Mouse (Mus musculus): Measurements from ENCODE around the gene Psd.

Gene Psd

GRCm38 (mm10) chr19:46326756-46327305, at the start of gene Psd:
Psd (minus strand) TSS chr19:46327156.
- peak; percentile 75 for DNase-seq

DNA sequence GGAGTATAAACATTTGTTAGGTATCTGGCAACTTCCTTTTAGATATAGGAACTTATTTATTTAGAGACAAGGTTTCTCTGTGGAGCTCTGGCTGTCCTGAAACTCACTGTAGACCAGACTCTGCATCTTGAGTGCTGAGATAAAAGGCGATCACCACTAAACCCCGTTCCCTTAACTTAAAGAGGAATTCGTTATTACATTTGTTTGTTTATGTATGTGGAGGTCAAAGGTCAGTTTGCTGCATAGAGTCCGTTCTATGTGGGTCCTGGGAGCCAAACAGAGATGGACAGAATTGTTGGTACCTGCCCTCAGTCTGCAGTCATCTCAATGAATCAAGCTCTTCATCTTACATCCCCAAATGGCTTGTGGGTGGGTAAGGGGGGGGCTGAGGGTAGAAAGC, 48.9 kb upstream of the Psd start:
- no peak for DNase-seq

GRCm38 (mm10) chr19:46375489-46375888, 48.5 kb upstream of the Psd start:
- no peak for DNase-seq

GRCm38 (mm10) chr19:46374477-46375088, 47.6 kb upstream of the Psd start:
- DNase-seq, result no peak

GRCm38 (mm10) chr19:46369204-46369603, 42.2 kb upstream of the Psd start:
- peak; percentile 88 for DNase-seq

DNA sequence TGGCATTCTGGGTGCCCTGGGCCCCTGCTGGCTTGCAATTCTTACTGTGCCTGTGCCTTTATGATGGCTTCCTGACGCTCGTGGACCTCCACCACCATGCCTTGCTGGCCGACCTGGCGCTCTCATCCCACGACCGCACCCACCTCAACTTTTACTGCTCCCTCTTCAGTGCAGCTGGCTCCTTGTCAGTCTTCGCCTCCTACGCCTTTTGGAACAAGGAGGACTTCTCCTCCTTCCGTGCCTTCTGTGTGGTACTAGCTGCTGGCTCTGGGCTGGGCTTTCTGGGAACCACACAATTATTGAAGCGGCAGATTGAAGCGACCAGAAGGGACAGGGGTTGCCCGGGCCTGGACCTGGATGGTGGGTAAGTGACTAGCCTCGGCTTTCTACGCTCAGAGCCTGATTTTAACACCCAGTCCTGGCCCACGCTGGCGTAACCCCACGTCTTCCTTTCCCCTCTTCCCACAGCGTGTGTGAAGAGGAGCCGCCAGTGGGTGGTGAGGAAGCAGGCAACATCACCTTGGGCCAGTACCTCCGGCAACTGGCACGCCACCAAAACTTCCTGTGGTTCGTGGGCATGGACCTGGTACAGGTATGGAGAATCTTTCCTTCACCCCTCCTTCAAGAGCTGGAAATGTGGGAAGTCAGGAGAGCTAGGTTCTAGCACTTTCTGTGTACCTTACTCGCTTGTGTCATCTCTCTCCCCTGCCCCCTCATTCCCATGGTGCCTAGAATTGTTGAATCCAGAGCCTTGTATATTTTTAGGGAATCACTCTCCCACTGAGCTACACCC, 41.0 kb upstream of the Psd start:
- no peak for DNase-seq

- no peak for DNase-seq
These were observed 36.5 kb upstream of the Psd start for GRCm38 (mm10) chr19:46363294-46364009.

DNA sequence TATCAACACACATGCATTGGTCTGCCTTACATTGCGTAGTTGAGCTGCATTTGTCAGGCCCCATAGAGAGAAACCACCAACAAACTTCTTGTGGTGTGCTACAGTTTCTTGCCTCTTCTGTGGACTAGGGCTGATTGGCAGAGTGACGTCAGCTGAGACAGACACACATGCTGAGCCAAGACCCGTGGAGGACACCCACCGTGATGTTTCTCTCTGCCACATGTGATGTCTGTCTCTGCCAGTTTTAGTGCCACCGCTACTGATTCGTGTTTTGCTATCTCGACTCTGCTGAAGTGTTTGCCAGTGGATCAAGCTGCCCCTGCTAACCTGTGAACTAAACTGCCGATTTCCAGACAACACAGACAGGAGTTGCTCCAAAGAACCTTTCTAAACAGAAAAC, 35.1 kb upstream of the Psd start:
- DNase-seq, result no peak

GRCm38 (mm10) chr19:46358381-46358780, 31.4 kb upstream of the Psd start:
- no peak for DNase-seq

DNA sequence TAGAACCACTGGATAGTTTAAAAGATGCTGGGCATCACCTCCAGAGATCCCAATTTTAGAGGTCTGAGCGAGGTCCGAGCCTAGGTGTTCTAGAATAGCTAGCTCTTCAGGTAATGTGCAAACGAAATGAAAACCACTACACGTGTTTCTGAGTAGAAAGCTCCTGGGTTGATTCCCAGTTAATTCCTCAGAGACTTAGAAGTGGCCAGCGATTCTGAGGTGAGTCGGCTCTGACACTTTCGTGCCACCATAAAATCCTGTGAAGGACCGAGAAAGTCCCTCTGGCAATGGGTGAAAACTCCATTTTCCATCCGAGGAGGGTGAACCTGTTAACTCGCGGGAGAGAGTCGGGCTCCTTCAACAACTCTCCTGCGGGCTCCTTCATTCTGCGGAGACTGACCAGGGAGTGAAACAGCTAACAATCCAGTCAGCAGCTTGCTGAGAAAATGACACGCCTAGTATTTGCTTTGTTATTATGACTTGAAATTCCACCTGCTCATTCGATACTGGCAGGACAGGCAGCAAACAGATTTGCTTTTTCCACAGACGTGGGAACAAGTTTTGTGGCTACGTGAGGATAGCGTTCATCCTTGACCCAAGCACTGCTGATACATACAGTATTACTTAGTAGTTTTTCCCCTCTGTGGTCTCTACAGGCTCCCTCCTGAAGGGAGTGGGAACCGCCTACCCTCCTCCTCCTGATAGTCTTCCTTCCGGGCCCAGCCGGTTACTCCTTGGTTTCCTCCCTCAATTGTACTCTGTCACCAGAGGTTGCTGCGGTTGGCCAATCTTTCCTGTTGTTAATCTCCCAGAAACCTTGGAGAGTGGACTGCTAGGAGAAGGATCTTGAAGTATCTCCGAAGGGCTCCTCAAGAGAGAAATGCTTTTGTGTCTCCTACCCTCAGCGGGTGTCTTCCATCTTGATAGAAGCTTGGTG, 30.7 kb upstream of the Psd start:
- DNase-seq, result peak; percentile 56

DNA sequence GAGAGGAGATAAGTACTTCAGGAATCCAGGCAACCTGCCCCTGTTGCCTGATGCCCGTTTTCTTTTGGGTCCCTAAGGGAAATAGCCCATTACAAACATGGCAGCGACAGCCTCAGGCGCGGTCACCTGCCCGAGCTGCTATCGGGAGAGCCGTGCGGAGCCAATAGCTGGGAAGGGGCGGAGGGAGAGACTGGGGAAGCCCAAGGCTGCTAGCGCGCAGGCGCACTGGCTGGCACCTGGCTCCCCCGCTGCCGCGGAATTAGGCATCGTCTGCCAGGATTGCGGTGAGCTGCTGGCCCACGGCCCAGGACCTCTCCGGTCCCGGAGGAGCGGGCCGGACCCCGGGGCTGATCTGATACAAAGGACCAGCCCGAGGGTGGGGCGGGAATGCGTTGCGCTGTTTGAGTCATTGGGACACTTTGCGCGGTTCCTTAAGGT, 29.8 kb upstream of the Psd start:
- DNase-seq, result peak; percentile 96

GRCm38 (mm10) chr19:46350168-46350932, 23.4 kb upstream of the Psd start, which contains the start of gene 2310034G01Rik:
2310034G01Rik (minus strand) TSS chr19:46350302.
- DNase-seq, result peak; percentile 40

GRCm38 (mm10) chr19:46349550-46349949, 22.6 kb upstream of the Psd start:
- DNase-seq, result no peak

DNA sequence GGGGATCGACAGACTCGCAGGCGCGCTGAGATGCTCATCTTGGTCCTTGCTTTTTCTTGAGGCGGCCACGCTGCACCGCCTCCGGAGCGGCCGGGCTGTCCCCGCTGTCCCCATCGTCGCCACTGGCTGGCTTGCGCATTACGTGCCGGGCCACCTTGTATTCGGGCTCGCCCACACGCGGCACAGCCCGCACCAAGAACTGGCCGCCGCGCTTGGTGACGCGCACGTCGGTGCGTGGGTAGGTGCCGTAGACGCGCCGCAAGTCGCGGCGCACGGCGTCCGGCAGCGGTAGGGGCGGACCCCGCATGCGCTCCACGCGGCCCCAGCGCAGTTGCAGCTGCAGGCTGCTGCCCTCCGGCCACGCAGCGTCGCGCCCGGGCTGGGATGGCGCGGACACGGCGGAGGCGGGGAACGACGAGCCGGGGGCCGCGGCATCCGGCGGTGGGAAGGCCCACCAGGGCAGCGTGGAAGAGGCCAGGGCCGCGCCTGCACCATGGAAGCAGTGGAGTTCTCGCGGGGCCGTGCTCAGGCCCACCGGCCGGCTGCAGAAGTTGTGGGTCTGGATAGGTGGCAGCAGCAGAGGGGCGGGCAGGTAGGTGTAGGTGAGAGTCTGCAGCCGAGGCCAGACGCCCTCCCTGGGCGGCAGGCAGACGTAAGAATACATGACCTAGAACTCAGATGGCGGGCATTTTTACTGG, 22.0 kb upstream of the Psd start:
- peak; percentile 89 for DNase-seq

GRCm38 (mm10) chr19:46347936-46348668, 21.1 kb upstream of the Psd start:
- no peak for DNase-seq

DNA sequence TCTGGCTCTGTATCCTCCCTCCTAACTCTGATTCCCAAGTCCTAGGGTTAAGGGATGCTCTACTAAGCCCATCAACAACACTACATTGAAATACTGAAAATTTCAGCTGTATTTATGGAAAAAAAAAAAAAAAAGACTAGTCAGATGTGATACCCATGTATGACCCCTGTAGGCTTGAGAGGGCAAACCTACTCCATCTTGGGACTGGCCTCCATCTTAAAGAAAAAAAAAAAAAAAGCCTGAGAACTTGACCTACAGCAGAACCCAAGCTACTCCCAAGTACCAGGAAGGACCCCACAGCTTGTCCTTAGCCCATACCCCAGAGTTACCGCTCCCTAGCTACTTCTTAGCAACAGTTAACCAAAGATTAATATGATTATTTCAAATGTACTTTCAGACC, 20.2 kb upstream of the Psd start:
- no peak for DNase-seq

- DNase-seq, result no peak
These were observed 17.9 kb upstream of the Psd start for GRCm38 (mm10) chr19:46344710-46345419.

DNA sequence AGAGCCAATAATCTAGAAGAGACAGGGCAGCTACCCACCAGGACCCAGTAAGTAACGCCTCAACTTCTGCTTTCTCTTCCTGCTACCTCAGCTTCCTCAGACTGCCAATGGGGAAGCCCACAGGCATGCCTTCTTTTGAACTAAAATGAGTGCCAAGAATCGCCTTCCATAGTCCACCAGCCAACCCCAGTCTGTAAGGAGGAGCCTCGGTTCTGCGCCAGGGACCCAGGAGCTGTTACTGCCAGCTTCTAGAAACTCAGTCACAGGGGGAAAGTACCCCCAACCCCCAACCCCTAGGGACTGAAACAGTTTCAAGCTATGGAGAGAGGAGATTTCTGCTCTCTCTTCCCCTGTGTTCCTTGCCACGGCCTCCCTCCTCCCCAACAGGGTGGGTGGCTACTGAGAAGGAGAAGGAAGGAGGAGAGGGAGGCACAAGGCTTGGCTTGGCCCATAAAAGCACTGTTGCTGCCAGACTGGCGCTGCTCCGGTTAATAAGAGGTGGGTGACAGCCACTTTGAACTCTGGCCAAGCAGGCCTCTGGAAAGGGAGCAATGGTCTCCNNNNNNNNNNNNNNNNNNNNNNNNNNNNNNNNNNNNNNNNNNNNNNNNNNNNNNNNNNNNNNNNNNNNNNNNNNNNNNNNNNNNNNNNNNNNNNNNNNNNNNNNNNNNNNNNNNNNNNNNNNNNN, 12.5 kb upstream of the Psd start:
- no peak for DNase-seq

DNA sequence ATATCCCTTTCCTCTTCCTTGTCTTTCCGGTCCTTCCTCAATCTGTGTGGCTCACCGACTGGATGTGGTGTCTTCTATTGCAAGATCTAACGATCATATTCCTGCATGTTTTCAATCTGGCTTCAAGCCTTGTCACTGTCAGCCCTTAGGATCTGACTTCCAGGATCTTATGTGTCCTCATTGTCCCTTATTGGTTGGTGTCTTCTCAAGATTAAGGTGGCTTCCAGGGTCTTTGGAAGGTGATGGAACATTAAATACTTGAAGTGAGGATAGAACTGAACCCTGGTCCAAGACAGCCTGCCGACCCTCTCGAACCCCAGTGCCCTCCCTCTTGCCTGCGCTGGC, 12.0 kb upstream of the Psd start:
- no peak for DNase-seq
